Mouse (Mus musculus) urinary bladder, postnatal 10 days (tissue): ENCODE data around the gene Atp5b.
"Not testable (repeated sequence)": the region's sequence is repeated elsewhere in the genome, so short reads cannot be mapped to it uniquely, and the experiment has no call there.

Experiments
- DNase-seq: peaks from one replicate; pipeline ENCODE4 v3.0.0; 2022; ENCODE audit warnings: low spot score

Gene Atp5b

DNA sequence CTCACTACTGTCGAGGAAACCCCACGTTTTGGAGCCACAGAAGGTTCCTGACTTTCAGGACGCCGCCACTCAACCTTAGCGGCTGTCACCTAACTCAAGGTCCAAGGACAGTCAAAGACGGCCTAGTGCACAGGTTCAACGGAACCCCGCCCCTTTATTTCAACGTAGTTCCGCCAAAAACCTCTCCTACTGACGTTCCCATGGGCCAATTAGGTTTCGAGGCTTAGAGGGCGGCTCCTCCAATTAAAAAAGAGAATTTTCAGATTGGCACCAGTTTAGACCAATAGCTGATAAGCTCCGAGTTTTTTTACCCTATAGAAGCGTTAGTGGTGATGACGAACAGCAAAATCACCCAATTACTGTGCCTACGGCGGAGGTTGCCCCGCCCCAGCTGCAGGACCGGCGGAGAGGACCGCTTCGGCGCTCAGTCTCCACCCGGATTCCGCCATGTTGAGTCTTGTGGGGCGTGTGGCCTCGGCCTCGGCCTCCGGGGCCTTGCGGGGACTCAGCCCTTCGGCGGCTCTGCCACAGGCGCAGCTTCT is at the start of gene Atp5b:
Atp5b (plus strand) TSS at position 394 of the 542 bp plus-strand sequence.
- DNase-seq: peak; percentile 94

DNA sequence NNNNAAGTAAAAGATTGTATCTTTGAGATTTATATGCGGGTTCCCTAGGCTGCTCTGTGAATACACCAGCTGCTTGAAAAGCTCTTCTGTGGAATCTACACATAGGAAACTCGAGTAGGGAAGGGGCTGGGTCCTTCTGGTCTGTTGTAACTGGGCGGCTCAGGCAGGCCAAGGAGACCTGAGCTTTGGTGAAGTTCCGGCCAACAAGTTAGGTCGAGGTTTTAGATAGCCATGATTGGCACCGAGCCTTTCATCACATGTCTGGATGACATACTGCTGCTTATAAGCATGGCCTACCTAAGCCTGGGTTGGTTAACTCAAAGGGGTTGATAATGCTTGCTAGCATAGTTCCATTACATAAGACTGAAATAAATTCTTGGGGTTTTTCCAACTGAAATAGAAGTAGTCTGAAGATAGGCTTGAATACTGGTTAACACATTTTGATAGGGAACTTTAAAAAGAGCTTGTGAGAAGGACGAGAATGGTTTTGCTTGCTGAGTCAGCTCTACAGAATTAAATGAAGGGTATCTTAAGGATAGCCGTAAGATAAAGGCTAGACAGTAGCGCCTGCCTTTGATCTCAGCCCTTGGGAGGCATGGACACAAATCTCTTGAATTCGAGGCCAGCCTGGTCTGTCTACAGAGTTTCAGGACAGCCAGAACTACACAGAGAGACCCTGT is 46.2 kb upstream of the Atp5b start:
- no peak for DNase-seq

DNA sequence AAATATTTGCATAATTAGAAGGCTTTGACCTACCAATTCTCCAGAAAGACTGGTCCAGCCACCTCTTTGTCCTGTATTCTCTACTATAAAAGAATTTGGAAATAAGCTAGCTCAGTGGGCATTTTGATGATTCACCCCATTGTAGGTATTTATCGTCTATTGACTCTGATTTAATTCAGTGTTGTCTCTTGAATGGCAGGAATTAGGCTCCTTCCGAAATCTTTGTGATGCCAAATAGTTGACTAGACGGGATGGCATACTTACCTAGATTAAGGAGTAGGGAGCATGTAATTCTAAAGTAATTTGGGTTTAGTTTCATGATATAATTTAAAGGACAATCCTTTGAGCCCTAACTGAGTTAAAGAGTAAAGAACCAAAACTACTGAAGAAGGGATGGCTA is 45.2 kb upstream of the Atp5b start:
- DNase-seq: no peak

DNA sequence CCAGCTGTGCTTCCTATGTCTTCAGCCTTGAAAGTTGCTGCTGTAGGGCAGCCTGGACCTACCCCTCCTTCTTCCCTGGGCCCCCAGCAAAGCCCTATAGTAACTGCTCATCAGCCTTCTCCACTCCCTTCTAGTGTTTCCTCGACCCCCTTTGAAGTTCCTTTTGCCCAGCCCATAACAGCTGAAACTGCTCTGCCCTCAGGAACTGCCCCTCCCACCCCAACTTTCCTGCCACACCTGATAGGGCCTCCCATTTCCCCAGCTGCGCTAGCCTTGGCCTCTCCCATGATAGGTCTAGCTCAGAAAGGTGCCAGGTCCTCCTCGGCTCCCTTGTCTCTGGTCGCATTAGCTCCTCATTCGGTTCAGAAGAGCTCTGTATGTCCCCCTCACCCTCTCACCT is 43.9 kb upstream of the Atp5b start:
- DNase-seq: no peak

DNA sequence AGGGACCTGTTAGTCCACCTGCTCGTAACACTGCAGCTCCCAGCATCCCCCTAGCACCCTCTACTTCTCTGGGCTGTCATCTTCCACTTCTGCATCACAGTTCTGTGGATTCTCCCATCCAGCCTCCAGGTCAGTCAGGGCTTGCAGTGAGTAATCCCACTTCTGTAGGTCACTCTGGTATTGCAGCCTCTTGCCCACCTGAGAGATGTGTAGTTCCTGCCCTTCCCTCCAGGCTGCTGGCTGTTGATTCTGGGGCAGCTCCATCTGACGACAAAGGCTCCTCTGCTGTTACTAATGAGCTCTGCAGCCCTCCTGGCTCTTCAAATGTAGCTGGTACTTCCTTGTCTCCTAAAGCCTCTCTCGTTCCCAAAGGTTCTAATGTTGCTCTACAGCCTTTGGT is 43.2 kb upstream of the Atp5b start:
- no peak for DNase-seq

DNA sequence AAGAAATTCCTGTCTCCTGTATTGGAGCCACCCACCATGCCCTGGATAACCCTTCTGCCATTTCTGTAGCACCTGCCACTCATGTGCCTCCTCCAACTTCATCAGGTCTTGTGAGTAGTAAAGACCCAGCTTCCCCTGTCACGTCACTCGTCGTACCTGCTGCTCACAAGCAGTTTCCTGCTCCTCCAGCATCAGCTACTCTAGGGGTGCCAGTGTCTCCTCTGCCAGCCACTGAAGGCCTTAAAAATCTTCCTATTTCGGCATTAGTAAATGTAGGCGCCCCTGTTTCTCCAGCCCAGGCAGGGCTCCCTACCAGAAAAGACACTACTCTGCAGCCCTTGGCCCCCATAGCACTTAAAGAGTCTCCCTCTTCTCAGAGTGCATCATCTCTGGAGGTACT is 42.8 kb upstream of the Atp5b start:
- no peak for DNase-seq

DNA sequence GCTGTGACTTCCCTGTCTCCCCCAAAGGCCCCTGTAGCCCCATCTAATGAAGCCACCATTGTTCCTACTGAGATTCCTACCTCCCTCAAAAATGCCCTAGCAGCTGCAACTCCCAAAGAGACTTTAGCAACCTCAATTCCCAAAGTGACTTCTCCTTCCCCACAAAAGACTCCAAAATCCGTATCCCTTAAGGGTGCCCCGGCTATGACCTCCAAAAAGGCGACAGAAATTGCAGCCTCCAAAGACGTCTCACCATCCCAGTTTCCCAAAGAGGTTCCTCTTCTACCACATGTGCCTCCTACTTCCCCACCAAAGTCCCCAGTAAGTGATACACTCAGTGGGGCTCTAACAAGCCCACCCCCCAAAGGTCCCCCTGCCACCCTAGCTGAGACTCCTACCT is 41.4 kb upstream of the Atp5b start:
- no peak for DNase-seq

DNA sequence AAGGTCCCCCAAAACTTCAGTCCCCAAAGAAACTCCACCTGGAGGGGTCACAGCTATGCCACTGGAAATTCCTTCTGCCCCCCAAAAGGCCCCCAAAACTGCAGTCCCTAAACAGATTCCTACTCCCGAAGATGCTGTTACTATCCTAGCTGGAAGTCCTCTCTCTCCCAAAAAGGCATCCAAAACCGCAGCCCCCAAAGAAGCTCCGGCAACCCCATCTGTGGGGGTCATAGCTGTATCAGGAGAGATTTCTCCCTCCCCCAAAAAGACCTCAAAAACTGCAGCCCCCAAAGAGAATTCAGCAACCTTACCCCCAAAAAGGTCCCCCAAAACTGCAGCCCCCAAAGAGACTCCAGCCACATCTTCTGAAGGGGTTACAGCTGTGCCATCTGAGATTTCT is 40.6 kb upstream of the Atp5b start:
- no peak for DNase-seq

DNA sequence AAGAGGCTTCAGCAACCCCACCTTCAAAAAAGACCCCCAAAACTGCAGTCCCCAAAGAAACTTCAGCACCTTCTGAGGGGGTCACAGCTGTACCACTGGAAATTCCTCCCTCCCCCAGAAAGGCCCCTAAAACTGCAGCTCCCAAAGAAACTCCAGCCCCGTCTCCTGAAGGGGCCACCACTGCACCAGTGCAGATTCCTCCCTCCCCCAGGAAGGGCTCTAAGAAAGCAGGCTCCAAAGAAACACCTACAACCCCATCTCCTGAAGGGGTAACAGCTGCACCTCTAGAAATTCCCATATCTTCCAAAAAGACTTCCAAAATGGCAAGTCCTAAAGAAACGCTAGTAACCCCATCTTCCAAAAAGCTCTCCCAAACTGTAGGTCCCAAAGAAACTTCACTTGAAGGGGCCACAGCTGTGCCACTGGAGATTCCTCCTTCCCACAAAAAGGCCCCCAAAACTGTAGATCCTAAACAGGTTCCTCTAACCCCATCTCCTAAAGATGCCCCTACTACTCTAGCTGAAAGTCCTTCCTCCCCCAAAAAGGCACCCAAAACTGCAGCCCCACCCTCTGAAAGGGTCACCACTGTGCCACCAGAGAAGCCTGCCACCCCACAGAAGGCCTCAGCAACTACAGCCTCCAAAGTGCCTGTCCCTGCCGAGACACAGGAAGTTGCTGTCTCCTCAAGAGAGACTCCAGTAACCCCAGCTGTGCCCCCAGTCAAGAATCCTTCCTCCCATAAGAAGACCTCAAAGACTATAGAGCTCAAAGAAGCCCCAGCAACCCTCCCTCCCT is 39.8 kb upstream of the Atp5b start:
- no peak for DNase-seq

DNA sequence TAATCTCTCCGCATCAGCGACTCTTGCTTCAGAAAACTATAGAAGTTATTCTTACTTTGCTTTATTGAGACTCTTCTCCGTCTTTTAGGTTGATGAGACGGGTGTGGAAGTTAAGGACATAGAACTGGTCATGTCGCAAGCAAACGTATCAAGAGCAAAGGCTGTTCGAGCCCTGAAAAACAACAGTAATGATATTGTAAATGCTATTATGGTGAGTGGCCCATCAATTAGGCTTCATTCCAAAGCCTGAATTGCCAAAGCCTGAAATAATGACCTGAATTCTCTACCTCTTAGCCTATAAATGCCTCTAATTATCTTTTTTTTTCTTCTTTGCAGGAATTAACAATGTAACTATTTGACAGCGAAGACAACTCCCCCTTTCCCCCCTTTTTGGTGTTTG is 34.9 kb upstream of the Atp5b start:
- DNase-seq: no peak

DNA sequence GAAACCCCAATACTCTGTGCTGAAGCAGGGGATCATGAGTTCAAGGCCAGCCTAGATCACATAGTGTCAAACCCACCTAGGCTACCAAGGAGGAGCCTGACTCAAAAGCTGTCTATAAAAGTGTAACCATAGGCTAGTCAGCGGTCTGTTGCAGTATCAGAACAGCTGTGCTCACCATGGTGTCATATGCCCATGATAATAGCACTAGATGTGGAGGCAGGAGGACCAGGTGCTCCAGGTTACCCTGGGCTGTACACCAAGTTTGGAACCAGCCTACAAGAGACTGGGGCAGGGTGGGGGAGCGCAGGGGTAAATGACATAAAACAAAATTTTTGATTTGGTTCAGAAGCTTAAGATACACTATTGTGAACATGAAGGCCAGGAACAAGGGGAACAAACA is 33.3 kb upstream of the Atp5b start:
- DNase-seq: no peak

DNA sequence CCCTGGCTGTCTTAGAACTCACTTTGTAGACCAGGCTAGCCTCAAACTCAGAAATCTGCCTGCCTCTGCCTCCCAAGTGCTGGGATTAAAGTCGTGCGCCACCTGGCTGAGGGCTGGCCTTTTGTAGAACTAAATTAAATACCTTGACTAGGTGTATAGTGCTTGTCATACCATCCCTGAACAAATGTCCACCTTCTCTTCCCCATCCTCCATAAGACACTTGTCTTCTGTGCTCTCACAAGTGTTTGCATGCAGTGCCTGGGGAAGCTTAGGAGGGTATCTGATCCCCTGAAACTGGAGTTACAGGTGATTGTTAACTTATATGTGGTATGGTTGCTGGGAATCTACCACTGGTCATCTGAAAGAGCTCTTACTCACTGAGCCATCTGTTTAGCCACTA is 32.7 kb upstream of the Atp5b start:
- no peak for DNase-seq

DNA sequence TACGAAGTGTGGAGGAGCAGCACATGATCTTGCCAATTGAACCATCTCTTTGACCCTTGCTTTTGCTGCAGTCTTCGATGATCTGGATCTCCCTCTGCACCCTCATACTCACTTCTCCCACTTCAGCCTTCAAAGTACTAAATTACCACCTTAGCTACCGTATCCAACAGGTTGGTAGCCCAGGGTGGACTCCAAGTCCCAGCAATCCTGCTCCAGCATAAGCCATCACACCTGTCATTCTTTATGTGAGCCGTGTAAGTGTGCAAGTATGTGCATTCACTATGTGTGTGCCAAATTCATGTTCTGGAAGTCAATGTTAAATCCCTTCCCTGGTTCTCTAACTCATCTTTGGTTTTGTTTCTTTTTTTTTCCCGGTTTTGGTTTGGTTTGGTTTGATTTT is 31.5 kb upstream of the Atp5b start:
- no peak for DNase-seq

DNA sequence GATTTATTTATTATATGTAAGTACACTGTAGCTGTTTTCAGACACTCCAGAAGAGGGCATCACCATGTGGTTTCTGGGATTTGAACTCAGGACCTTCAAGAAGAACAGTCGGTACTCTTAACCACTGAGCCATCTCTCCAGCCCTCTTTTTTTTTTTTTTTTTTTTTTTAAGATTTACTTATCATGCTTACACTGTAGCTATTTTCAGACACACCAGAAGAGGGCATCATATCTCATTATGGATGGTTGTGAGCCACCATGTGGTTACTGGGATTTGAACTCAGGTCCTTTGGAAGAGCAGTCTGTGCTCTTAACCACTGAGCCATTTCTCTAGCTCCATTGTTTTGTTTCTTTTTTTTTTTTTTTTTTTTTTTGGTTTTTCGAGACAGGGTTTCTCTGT is 30.9 kb upstream of the Atp5b start:
- DNase-seq: not testable (repeated sequence)

DNA sequence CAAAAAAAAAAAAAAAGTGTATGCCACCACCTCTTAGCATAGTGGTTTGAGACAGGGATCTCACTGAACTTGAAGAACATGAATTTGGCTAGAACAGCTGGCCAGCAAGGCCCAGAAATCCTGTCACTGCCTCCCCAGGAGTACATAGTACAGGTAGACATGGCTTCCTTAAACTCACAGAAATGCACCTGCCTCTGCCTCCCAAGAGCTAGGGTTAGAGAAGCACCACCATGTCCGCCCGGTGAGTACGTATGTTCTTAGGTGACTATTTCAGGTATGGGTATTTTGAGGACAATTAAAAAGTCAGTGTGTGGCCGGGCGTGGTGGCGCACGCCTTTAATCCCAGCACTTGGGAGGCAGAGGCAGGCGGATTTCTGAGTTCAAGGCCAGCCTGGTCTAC is 30.1 kb upstream of the Atp5b start:
- no peak for DNase-seq

DNA sequence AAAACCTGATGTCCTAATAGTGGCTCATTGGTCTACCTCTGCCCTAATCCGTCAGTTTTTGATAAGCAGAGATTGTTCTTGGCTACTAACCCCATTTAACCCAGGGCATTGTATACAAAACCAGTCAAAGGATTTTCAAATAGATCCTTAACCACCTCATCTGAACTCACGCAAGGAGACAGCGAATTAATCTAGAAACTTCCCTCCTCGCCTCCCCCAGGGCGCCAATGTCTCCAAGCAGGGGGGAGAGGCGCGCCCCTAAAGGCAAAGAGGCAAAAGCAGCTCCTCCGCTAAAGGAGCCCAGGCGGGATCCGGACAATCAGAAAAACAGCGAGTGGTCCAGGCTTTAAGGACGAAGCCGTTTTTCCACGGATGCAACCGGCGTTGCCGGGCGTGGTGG is 24.9 kb upstream of the Atp5b start:
- DNase-seq: no peak

DNA sequence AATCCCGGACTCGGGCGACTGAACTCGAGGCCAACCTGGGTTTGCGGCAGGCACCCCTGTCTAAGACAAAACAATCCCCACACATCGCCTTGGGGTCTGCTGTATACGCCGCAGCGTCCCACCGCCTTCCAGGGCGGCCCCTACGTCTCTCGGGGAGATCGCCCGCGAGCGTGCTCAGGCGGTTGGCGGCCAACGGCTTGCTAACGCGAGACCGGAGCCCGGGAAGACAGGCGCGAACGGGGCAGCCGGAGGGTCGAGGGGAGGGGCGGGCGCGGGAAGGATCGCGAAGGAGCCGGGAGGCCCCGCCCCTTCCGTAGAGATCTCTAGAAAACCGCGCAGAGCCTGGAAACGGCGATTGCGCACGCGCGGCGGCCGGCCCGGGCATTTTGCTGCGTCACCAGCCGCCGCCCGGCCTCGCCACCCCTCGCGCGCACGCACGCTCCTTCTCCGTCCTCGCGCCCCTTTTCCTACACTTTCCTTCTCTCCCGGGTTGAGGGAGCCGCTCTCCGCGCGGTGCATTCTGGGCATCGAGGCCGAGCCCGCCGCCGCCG is 24.4 kb upstream of the Atp5b start, which contains the start of gene Ptges3:
Ptges3 (plus strand) TSS at position 354 of the 551 bp plus-strand sequence.
- DNase-seq: peak; percentile 88

DNA sequence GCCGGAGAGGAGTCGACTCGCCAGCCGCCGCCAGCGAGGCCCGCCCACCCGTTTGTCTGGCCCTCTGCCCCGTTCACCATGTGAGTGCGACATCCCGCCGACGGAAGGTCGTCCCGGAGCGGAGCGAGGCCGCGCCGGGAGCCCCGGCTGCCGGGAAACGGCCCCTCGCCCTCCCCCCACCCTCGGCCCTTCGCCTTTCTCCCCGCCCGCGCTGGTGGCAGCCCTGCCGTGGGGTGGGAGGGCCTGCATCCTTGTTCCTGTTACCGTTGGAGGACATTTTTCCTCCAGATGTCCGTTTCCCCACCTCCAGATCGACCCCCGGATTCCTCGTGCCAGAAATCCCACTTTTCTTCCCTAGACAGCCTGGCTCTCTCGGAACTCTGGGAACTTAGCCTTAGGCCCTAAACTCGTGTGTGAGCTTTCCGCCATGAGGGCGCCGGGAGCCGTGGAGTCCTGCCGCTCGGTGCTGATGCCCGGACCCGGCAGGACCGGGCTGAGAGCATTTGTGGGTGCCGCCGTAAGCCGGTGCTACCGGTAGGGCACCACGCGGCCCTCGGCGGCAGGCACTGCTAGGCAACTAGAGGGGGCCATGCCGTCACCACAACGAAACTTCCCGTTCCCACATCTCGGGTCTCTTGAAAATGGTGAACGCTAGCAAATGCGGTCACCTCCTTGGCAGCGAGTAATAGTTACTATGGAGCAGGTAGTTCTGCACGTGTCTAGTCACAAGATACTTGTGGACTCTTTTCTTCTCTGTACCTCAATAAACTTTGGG is 23.7 kb upstream of the Atp5b start:
- DNase-seq: no peak

DNA sequence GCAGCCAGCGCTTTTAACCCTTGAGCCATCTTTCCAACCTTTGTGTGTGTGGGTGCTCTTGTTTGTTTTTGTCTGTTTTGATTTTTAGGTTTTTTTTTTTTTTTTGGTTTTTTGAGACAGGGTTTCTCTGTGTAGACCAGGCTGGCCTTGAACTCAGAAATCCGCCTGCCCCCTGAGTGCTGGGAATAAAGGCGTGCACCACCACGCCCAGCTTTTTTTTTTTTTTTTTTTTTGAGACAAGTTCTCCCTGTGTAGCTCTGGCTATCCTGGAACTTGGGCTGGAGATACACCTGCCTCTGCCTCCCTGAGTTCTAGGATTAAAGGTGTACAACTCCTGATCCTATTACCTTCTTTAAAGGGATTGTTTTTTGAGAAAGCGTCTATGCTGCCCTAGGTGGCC is 22.0 kb upstream of the Atp5b start:
- no peak for DNase-seq

DNA sequence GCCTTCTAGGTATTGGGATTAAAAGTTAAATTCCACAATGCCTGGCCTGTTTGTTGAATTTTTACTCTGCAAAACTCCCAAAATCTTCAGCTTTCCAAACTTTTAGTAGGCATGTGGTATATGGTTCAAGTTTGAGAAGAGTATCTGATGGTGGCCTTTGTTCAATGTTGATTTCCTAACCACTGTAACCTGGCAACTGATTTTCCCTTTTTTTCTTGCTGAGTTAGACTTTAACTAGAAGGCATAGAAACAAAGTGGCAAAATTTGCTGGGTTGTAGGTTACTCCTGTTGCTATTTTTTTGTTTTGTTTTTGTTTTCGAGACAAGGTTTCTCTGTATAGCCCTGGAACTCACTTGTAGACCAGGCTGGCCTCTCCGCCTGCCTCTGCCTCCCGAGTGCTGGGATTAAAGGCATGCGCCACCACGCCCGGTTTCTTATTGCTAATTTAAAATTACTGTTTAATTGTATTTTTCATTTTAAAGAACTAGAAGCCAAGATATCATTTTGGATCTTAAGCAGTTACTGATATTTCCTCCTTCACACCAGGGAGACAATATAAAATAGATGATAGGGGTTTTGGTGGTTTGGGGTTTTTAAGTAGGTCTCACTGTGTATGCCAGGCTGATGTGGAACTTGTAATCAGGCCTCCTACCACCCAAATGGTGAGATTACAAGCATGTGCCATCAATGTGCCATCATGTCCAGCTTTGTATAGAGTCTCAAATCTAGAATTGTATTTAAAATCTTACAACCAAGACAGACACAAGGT is 20.7 kb upstream of the Atp5b start:
- no peak for DNase-seq

DNA sequence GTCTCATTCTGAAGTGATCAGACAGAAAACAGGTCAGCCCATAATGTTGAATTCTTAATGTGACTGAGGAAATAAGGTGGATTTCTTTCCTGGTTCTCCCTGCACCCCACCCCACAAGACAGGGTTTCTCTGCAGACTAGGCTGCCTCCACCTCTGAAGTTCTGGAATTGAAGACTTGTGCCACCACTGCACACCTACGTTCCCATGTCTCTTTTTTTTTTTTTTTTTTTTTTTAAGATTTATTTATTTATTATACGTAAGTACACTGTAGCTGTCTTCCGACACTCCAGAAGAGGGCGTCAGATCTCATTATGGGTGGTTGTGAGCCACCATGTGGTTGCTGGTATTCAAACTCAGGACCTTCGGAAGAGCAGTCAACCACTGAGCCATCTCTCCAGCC is 17.0 kb upstream of the Atp5b start:
- no peak for DNase-seq

DNA sequence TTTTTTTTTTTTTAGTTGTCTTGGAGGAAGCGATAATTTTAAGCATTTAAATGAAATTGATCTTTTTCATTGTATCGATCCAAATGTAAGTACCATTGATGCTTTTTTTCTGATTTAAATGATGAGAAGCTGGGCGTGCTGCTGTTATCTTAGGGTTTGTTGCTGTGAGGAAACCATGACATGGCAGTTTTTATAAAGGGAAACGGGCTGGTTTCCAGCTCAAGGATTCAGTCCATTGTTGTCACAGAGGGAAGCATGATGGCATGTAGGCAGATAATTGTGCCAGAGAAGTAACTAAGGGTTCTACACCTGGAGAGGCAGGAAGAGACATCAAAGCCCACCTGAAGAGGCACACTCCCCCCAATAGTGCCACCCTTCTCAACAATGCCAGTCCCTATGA is 13.9 kb upstream of the Atp5b start:
- no peak for DNase-seq
